Mouse (Mus musculus): ENCODE measurements around the gene Ptpn4. TPM values are rescaled to one million over a fixed set of nuclear protein-coding genes. Genes with fewer than 3 reads are reported as not detected.
A peak's percentile ranks its signal among the peaks of the same experiment; 100 is the strongest.

Ptpn4 gene
- polyA plus RNA-seq, 1 experiment = 1.1 TPM

GRCm38 (mm10) chr1:119836479-119837015 lies 866 bp downstream of the Ptpn4 start:
- Histone ChIP-seq H3ac (ENCODE audit: control insufficient read depth, insufficient read length) (peak overlapping the region; percentile 47), H3K79me2 (ENCODE audit: control insufficient read depth, insufficient read depth) (peaks cover 39% of the 10 kb centered on the region), H3K27me3 (ENCODE audit: control insufficient read depth, insufficient read depth, insufficient read length) (no peaks in the 10 kb centered on the region), H3K4me3 (peak overlapping the region; percentile 67), H3K36me3 (ENCODE audit: control insufficient read depth, insufficient read depth) (no peaks in the 10 kb centered on the region), H3K4me2 (ENCODE audit: low read depth) (peak overlapping the region; percentile 80)
- TF ChIP-seq MYOG (IDR thresholded peaks at IDR 0.05; ENCODE audit: control insufficient read depth in 1 of 3, insufficient read depth in 1 of 3, insufficient read length in 2 of 3, low read depth in 2 of 3) = no peak
- TF ChIP-seq POLR2A (IDR thresholded peaks at IDR 0.05; ENCODE audit: insufficient read length, low read depth) = no peak
- no peak for TF ChIP-seq MAX (IDR thresholded peaks at IDR 0.05; ENCODE audit: low read depth)

DNA sequence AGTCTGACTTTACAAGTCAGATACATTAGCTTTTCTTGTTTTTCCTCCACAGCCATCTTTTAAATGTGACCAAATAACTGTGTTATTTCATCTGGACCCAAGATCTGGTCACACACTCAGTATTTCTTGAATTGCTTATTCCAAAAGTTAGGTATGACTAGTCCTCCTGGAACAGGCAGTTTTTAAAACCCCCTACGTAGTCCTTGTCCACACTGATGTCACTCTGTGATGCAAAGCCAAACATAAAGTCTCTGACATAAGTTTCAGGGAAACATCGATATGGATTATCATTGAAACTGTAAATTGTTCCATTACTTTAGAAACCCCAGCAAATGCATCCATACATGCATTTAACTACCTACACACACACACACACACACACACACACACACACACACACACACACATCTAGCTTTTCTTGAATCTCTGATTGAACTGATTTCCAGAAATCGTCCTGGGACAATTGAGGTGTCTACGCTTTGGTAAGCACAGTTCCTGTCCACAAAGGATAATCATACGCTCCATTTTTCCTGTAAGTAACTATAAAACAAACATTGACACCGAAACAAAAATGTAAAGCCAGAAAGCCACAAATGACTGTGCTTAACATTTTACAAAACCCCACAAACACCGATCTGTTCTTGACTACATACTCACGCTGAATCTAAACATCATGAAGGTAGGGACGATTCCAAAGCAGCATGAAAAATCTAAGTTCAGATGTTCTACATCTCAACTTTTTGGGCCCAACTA lies 1.5 kb downstream of the Ptpn4 start:
- no peak for TF ChIP-seq CEBPB (IDR thresholded peaks at IDR 0.05; ENCODE audit: insufficient read depth, poor library complexity, severe bottlenecking)
- TF ChIP-seq MAX (IDR thresholded peaks at IDR 0.05; ENCODE audit: low read depth) = no peak
- TF ChIP-seq SRF (IDR thresholded peaks at IDR 0.05; ENCODE audit: control insufficient read depth, insufficient read length, low read depth) = no peak
- TF ChIP-seq TCF3 (IDR thresholded peaks at IDR 0.05; ENCODE audit: insufficient read length, low read depth) = no peak
- no peak for TF ChIP-seq POLR2A (IDR thresholded peaks at IDR 0.05; ENCODE audit: insufficient read length, low read depth)
- no peak for TF ChIP-seq USF1 (IDR thresholded peaks at IDR 0.05; ENCODE audit: low read depth)
- no peak for TF ChIP-seq POLR2AphosphoS2 (IDR thresholded peaks at IDR 0.05; ENCODE audit: insufficient read length, low read depth)
- no peak for TF ChIP-seq E2F4 (IDR thresholded peaks at IDR 0.05; ENCODE audit: insufficient read depth)
- no peak for TF ChIP-seq MYOG (IDR thresholded peaks at IDR 0.05; ENCODE audit: control insufficient read depth in 1 of 3, insufficient read depth in 1 of 3, insufficient read length in 2 of 3, low read depth in 2 of 3)
- no peak for TF ChIP-seq MYOD1 (IDR thresholded peaks at IDR 0.05; ENCODE audit: control insufficient read depth in 1 of 3, insufficient read length in 2 of 3, low read depth in 2 of 3)
- no peak for TF ChIP-seq TCF12 (IDR thresholded peaks at IDR 0.05; ENCODE audit: insufficient read depth, poor library complexity, severe bottlenecking)
- TF ChIP-seq REST (IDR thresholded peaks at IDR 0.05; ENCODE audit: insufficient read depth, insufficient read length) = no peak
- Histone ChIP-seq H3ac (ENCODE audit: control insufficient read depth, insufficient read length) (peak overlapping the region; percentile 47), H3K36me3 (ENCODE audit: control insufficient read depth, insufficient read depth) (no peaks in the 10 kb centered on the region), H3K79me2 (ENCODE audit: control insufficient read depth, insufficient read depth) (peaks cover 45% of the 10 kb centered on the region), H3K4me2 (ENCODE audit: low read depth) (peak overlapping the region; percentile 80), H3K4me3 (peak overlapping the region; percentile 67), H3K27me3 (ENCODE audit: control insufficient read depth, insufficient read depth, insufficient read length) (no peaks in the 10 kb centered on the region)

DNA sequence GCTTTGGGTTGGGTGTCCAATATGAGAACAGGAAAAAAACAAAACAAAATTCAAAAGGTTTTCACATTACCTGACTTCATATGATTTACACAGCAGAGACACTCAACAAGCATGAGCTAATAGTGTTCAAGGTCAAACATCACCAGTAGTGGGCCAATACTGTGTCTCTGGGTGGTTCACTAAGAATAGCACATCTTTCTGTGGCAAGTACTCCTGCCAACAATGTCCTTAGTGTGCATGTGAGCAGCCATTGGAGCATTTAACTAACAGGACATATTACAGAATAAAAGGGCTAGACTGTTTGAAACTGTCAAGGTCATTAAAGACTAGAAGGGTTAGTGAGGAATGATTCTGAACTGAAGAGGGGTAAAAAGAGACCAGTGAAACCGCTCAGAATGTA lies 9.3 kb downstream of the Ptpn4 start:
- no peak for TF ChIP-seq TCF12 (IDR thresholded peaks at IDR 0.05; ENCODE audit: insufficient read depth, poor library complexity, severe bottlenecking)
- TF ChIP-seq MYOD1 (IDR thresholded peaks at IDR 0.05; ENCODE audit: control insufficient read depth in 1 of 3, insufficient read length in 2 of 3, low read depth in 2 of 3) = no peak
- TF ChIP-seq SRF (IDR thresholded peaks at IDR 0.05; ENCODE audit: control insufficient read depth, insufficient read length, low read depth) = no peak
- no peak for TF ChIP-seq POLR2AphosphoS2 (IDR thresholded peaks at IDR 0.05; ENCODE audit: insufficient read length, low read depth)
- TF ChIP-seq REST (IDR thresholded peaks at IDR 0.05; ENCODE audit: insufficient read depth, insufficient read length) = no peak
- TF ChIP-seq POLR2A (IDR thresholded peaks at IDR 0.05; ENCODE audit: insufficient read length, low read depth) = no peak
- no peak for TF ChIP-seq TCF3 (IDR thresholded peaks at IDR 0.05; ENCODE audit: insufficient read length, low read depth)
- no peaks in the 10 kb centered on the region for H3K27me3 ChIP-seq (ENCODE audit: control insufficient read depth, insufficient read depth, insufficient read length)
- no peaks in the 10 kb centered on the region for H3K36me3 ChIP-seq (ENCODE audit: control insufficient read depth, insufficient read depth)
- H3ac ChIP-seq (ENCODE audit: control insufficient read depth, insufficient read length) = no peak overlapping the region
- H3K4me3 ChIP-seq = no peak overlapping the region
- no peak overlapping the region for H3K4me2 ChIP-seq (ENCODE audit: low read depth)
- peaks cover 66% of the 10 kb centered on the region for H3K79me2 ChIP-seq (ENCODE audit: control insufficient read depth, insufficient read depth)

DNA sequence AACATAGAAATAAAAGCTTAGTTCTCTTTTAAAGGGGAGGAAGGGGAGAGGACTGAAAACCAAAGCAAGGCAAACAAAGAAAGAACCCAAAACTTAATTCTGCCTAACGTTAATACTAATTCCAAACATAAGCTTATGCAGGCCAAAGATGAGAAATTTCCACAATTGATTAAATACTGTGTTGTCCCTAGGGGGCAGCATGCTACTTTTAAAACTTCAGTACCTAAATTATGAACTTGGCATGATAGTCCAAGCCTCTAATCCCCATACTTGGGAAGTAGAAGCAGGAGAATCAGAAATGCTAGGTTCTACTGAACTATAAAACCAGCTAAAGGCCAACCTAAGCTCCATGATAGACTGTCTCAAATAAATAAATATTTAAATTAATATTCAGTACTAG lies 18.7 kb downstream of the Ptpn4 start:
- H3K27me3 ChIP-seq (ENCODE audit: control insufficient read depth, insufficient read depth, insufficient read length) = no peaks in the 10 kb centered on the region
- TF ChIP-seq REST (IDR thresholded peaks at IDR 0.05; ENCODE audit: insufficient read depth, insufficient read length) (no peak), E2F4 (IDR thresholded peaks at IDR 0.05; ENCODE audit: insufficient read depth) (no peak), TCF3 (IDR thresholded peaks at IDR 0.05; ENCODE audit: insufficient read length, low read depth) (no peak), CEBPB (IDR thresholded peaks at IDR 0.05; ENCODE audit: insufficient read depth, poor library complexity, severe bottlenecking) (no peak), MYOG (IDR thresholded peaks at IDR 0.05; ENCODE audit: control insufficient read depth in 1 of 3, insufficient read depth in 1 of 3, insufficient read length in 2 of 3, low read depth in 2 of 3) (no peak), POLR2AphosphoS2 (IDR thresholded peaks at IDR 0.05; ENCODE audit: insufficient read length, low read depth) (no peak), USF1 (IDR thresholded peaks at IDR 0.05; ENCODE audit: low read depth) (no peak), MAX (IDR thresholded peaks at IDR 0.05; ENCODE audit: low read depth) (no peak), TCF12 (IDR thresholded peaks at IDR 0.05; ENCODE audit: insufficient read depth, poor library complexity, severe bottlenecking) (no peak), POLR2A (IDR thresholded peaks at IDR 0.05; ENCODE audit: insufficient read length, low read depth) (no peak), MYOD1 (IDR thresholded peaks at IDR 0.05; ENCODE audit: control insufficient read depth in 1 of 3, insufficient read length in 2 of 3, low read depth in 2 of 3) (no peak), SRF (IDR thresholded peaks at IDR 0.05; ENCODE audit: control insufficient read depth, insufficient read length, low read depth) (no peak)
- no peaks in the 10 kb centered on the region for H3K36me3 ChIP-seq (ENCODE audit: control insufficient read depth, insufficient read depth)
- no peak overlapping the region for H3K4me2 ChIP-seq (ENCODE audit: low read depth)
- H3K4me3 ChIP-seq = no peak overlapping the region
- no peak overlapping the region for H3ac ChIP-seq (ENCODE audit: control insufficient read depth, insufficient read length)
- H3K79me2 ChIP-seq (ENCODE audit: control insufficient read depth, insufficient read depth) = peaks cover 31% of the 10 kb centered on the region

GRCm38 (mm10) chr1:119807707-119808106 lies 29.7 kb downstream of the Ptpn4 start:
- H3K27me3 ChIP-seq (ENCODE audit: control insufficient read depth, insufficient read depth, insufficient read length) = no peaks in the 10 kb centered on the region
- H3K79me2 ChIP-seq (ENCODE audit: control insufficient read depth, insufficient read depth) = peaks cover 34% of the 10 kb centered on the region
- H3K4me3 ChIP-seq = no peak overlapping the region
- no peak overlapping the region for H3K4me2 ChIP-seq (ENCODE audit: low read depth)
- TF ChIP-seq SRF (IDR thresholded peaks at IDR 0.05; ENCODE audit: control insufficient read depth, insufficient read length, low read depth) (no peak), POLR2AphosphoS2 (IDR thresholded peaks at IDR 0.05; ENCODE audit: insufficient read length, low read depth) (no peak), POLR2A (IDR thresholded peaks at IDR 0.05; ENCODE audit: insufficient read length, low read depth) (no peak), MYOD1 (IDR thresholded peaks at IDR 0.05; ENCODE audit: control insufficient read depth in 1 of 3, insufficient read length in 2 of 3, low read depth in 2 of 3) (no peak), TCF12 (IDR thresholded peaks at IDR 0.05; ENCODE audit: insufficient read depth, poor library complexity, severe bottlenecking) (no peak), E2F4 (IDR thresholded peaks at IDR 0.05; ENCODE audit: insufficient read depth) (no peak), MAX (IDR thresholded peaks at IDR 0.05; ENCODE audit: low read depth) (no peak), MYOG (IDR thresholded peaks at IDR 0.05; ENCODE audit: control insufficient read depth in 1 of 3, insufficient read depth in 1 of 3, insufficient read length in 2 of 3, low read depth in 2 of 3) (no peak), REST (IDR thresholded peaks at IDR 0.05; ENCODE audit: insufficient read depth, insufficient read length) (no peak), CEBPB (IDR thresholded peaks at IDR 0.05; ENCODE audit: insufficient read depth, poor library complexity, severe bottlenecking) (no peak), USF1 (IDR thresholded peaks at IDR 0.05; ENCODE audit: low read depth) (no peak), TCF3 (IDR thresholded peaks at IDR 0.05; ENCODE audit: insufficient read length, low read depth) (no peak)
- H3K36me3 ChIP-seq (ENCODE audit: control insufficient read depth, insufficient read depth) = no peaks in the 10 kb centered on the region
- no peak overlapping the region for H3ac ChIP-seq (ENCODE audit: control insufficient read depth, insufficient read length)

All from myocyte (in vitro differentiated cells).